ENCODE assay signal across 8 mouse cellular contexts in the genomic region with DNA sequence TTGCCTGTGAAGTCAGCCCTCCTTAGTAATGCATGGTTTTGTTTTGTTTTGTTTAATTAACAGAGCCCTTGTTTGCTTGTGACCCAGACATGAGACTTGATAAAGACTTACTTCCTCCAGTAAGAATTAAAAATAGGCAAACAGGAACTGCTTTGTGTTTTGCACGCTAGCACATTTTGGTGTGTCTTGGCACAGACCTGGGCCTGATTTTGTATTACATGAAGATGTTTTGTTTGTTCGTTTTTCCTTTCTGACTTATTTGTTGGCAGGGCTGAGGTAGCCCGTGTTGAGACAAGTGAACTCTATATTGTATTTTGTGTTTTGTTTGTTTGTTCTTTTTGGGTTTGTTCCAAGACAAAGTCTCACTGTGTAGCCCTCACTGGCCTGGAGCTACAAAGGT. TPM values are rescaled to one million over a fixed set of nuclear protein-coding genes. Genes with fewer than 3 reads are reported as not detected.
DNase-seq lines count a peak whose midpoint lies in the region; ATAC-seq and TF ChIP-seq lines count a peak whose summit lies in the region.

No protein-coding gene starts in this region.

- H3K4me3 ChIP-seq in C2C12 (ENCODE audit: insufficient read depth, poor library complexity, severe bottlenecking) (peak overlapping the region; percentile 85), G1E (ENCODE audit: low read depth, low read length) (peak overlapping the region; percentile 89)
- H3K4me3 ChIP-seq in heart, embryonic 16.5 days (ENCODE audit: low read length), result peak overlapping the region; percentile 88
- peak overlapping the region; percentile 82 for H3K4me3 ChIP-seq in lung, embryonic 16.5 days (ENCODE audit: low read length)

- no peak for ATAC-seq in G1E (ENCODE audit: extremely low read depth, insufficient number of reproducible peaks, low FRiP score, poor library complexity, severe bottlenecking)
- no peak for ATAC-seq in heart, embryonic 16.5 days (replicated peaks; ENCODE audit: extremely low read depth, insufficient read depth, low FRiP score)
- ATAC-seq in lung, embryonic 16.5 days (ENCODE audit: low read depth), result no peak

- no peak overlapping the region; the same call in 1 of the 2 replicates for H3K27ac ChIP-seq in heart, embryonic 16.5 days (ENCODE audit: low read length)
- no peak overlapping the region for H3K27ac ChIP-seq in lung, embryonic 16.5 days (ENCODE audit: low read length)

- peak overlapping the region; percentile 74 for H3K4me2 ChIP-seq in heart, embryonic 16.5 days (ENCODE audit: low read depth, low read length)
- H3K4me2 ChIP-seq in lung, embryonic 16.5 days (ENCODE audit: low read depth, low read length), result peak overlapping the region; percentile 65

- H3K79me3 ChIP-seq in C2C12 (ENCODE audit: low read depth), result peaks cover 57% of the 10 kb centered on the region

- TF ChIP-seq CTCF in C2C12 (IDR thresholded peaks at IDR 0.05; ENCODE audit: control insufficient read depth, insufficient read depth, insufficient read length) (no peak), G1E (IDR thresholded peaks at IDR 0.05; ENCODE audit: low read depth, low read length) (no peak)

- H3K4me1 ChIP-seq in G1E (ENCODE audit: insufficient read depth, low read depth, low read length), result peaks cover 33% of the 10 kb centered on the region
- peaks cover 3% of the 10 kb centered on the region for H3K4me1 ChIP-seq in heart, embryonic 16.5 days (ENCODE audit: control insufficient read depth, insufficient read depth, low read length)
- peaks cover 9% of the 10 kb centered on the region for H3K4me1 ChIP-seq in lung, embryonic 16.5 days (replicated peaks; ENCODE audit: control insufficient read depth, insufficient read depth, low read length)

- H3K79me2 ChIP-seq in C2C12 (ENCODE audit: control insufficient read depth, insufficient read depth), result peaks cover 58% of the 10 kb centered on the region

- no peak for DNase-seq in G1E (ENCODE audit: low spot score)
- no peak for DNase-seq in urinary bladder, adult 18-20 months (ENCODE audit: low spot score in 2 of 2)
- no peak for DNase-seq in layer of hippocampus, adult 18-20 months (ENCODE audit: low spot score in 2 of 2)
- no peak for DNase-seq in ovary, postnatal 10 days (ENCODE audit: low spot score)
- DNase-seq in adrenal gland, postnatal 10 days, result no peak

- no peaks in the 10 kb centered on the region for H3K27me3 ChIP-seq in C2C12 (ENCODE audit: control insufficient read depth, insufficient read depth, insufficient read length)
- 0 out of 2 replicates have a peak, but pooled peaks cover 2% of the 10 kb centered on the region for H3K27me3 ChIP-seq in G1E (ENCODE audit: insufficient read depth, low read length)
- no peaks in the 10 kb centered on the region for H3K27me3 ChIP-seq in heart, embryonic 16.5 days (ENCODE audit: control insufficient read depth, insufficient read depth, low read length)
- H3K27me3 ChIP-seq in lung, embryonic 16.5 days (ENCODE audit: control insufficient read depth, insufficient read depth, low read depth, low read length), result no peaks in the 10 kb centered on the region

- H3K9ac ChIP-seq in heart, embryonic 16.5 days (ENCODE audit: low read length), result peak overlapping the region; percentile 88
- peak overlapping the region; percentile 82 for H3K9ac ChIP-seq in lung, embryonic 16.5 days (ENCODE audit: low read length)

- H3K9me3 ChIP-seq in G1E (replicated peaks), result no peaks in the 10 kb centered on the region
- H3K9me3 ChIP-seq in heart, embryonic 16.5 days (replicated peaks; ENCODE audit: control insufficient read depth, low read length), result no peaks in the 10 kb centered on the region
- H3K9me3 ChIP-seq in lung, embryonic 16.5 days (ENCODE audit: control insufficient read depth, low read length), result no peaks in the 10 kb centered on the region

- peak overlapping the region; percentile 62 for H3ac ChIP-seq in C2C12 (ENCODE audit: control insufficient read depth, insufficient read length, low read depth)

- no peaks in the 10 kb centered on the region for H3K36me3 ChIP-seq in C2C12 (ENCODE audit: control insufficient read depth, insufficient read depth)
- peaks cover 41% of the 10 kb centered on the region for H3K36me3 ChIP-seq in G1E (replicated peaks)
- H3K36me3 ChIP-seq in heart, embryonic 16.5 days (ENCODE audit: control insufficient read depth, insufficient read depth), result no peaks in the 10 kb centered on the region
- H3K36me3 ChIP-seq in lung, embryonic 16.5 days (ENCODE audit: control insufficient read depth, insufficient read depth, low read length), result no peaks in the 10 kb centered on the region; the same call in 1 of the 2 replicates

- WGBS in heart, embryonic 16.5 days, result 40% methylated on average over 3 of the region's 3 CpGs
- 35% methylated on average over 3 of the region's 3 CpGs for WGBS in lung, embryonic 16.5 days

TF ChIP-seq in C2C12, 6 proteins besides CTCF, POLR2A, EP300 and RAD21:
- TF ChIP-seq MYOG (IDR thresholded peaks at IDR 0.05; ENCODE audit: control insufficient read depth, extremely low read depth, insufficient read length) (no peak), CEBPB (IDR thresholded peaks at IDR 0.05; ENCODE audit: low read depth) (no peak)

RNA-seq across cellular contexts. Expression of a gene that starts 0.8 kb away (rescaled TPM):
- 51.6 TPM for polyA plus RNA-seq in C2C12 (2012; fragmentation: generic; extraction: Trizol)
- total RNA-seq in G1E (2014; fragmentation: Nextera tagmentation), result 23.0 and 23.7 TPM in 2 replicates
- total RNA-seq in G1E (2017), result 29.1 and 33.8 TPM in 2 replicates
- polyA plus RNA-seq in G1E (2012), result 62.6 and 64.1 TPM in 2 replicates
- polyA plus RNA-seq in heart, embryonic 16.5 days (2015; fragmentation: Nextera tagmentation; extraction: Ambion mirVana), result 53.6 and 61.0 TPM in 2 replicates
- 78.9 and 83.6 TPM in 2 replicates for polyA plus RNA-seq in lung, embryonic 16.5 days (2015; fragmentation: Nextera tagmentation; extraction: Ambion mirVana)
- 10 to 100 TPM; 52.1 to 53.9 TPM for total RNA-seq in layer of hippocampus, adult 18-20 months (2021)
- 10 to 100 TPM; 38.4 to 45.0 TPM for total RNA-seq in adrenal gland, postnatal 10 days (2021)

RNA-seq across cellular contexts. Expression of a gene that starts 25.5 kb away (rescaled TPM):
- 0.16 TPM for polyA plus RNA-seq in C2C12 (2012; fragmentation: generic; extraction: Trizol)
- total RNA-seq in G1E (2014; fragmentation: Nextera tagmentation), result 0.68 TPM in 1 of 2 replicates, not detected in the other
- 0.06 and 0.27 TPM in 2 replicates for total RNA-seq in G1E (2017)
- 0.27 and 0.29 TPM in 2 replicates for polyA plus RNA-seq in G1E (2012)
- 0.21 and 0.30 TPM in 2 replicates for polyA plus RNA-seq in heart, embryonic 16.5 days (2015; fragmentation: Nextera tagmentation; extraction: Ambion mirVana)
- 1.5 and 1.6 TPM in 2 replicates for polyA plus RNA-seq in lung, embryonic 16.5 days (2015; fragmentation: Nextera tagmentation; extraction: Ambion mirVana)
- 10 to 100 TPM; 23.0 to 26.6 TPM for total RNA-seq in layer of hippocampus, adult 18-20 months (2021)
- under 1 TPM; 0.24 to 0.45 TPM for total RNA-seq in adrenal gland, postnatal 10 days (2021)

RNA-seq across cellular contexts. Expression of a gene that starts 29.0 kb away (rescaled TPM):
- polyA plus RNA-seq in C2C12 (2012; fragmentation: generic; extraction: Trizol), result 27.9 TPM
- total RNA-seq in G1E (2014; fragmentation: Nextera tagmentation), result 48.2 and 59.4 TPM in 2 replicates
- total RNA-seq in G1E (2017), result 89.6 and 109 TPM in 2 replicates
- 14.7 and 17.5 TPM in 2 replicates for polyA plus RNA-seq in G1E (2012)
- polyA plus RNA-seq in heart, embryonic 16.5 days (2015; fragmentation: Nextera tagmentation; extraction: Ambion mirVana), result 335 and 353 TPM in 2 replicates
- polyA plus RNA-seq in lung, embryonic 16.5 days (2015; fragmentation: Nextera tagmentation; extraction: Ambion mirVana), result 196 and 202 TPM in 2 replicates
- total RNA-seq in layer of hippocampus, adult 18-20 months (2021), result 100 to 1,000 TPM; 134 to 141 TPM
- total RNA-seq in adrenal gland, postnatal 10 days (2021), result 100 to 1,000 TPM; 347 to 385 TPM

RNA-seq across cellular contexts. Expression of a gene that starts 44.0 kb away (rescaled TPM):
- 0.05 TPM for polyA plus RNA-seq in C2C12 (2012; fragmentation: generic; extraction: Trizol)
- total RNA-seq in G1E (2014; fragmentation: Nextera tagmentation), result not detected in 2 replicates
- not detected in 2 replicates for total RNA-seq in G1E (2017)
- not detected in 2 replicates for polyA plus RNA-seq in G1E (2012)
- polyA plus RNA-seq in heart, embryonic 16.5 days (2015; fragmentation: Nextera tagmentation; extraction: Ambion mirVana), result 1.3 and 2.3 TPM in 2 replicates
- polyA plus RNA-seq in lung, embryonic 16.5 days (2015; fragmentation: Nextera tagmentation; extraction: Ambion mirVana), result 0.62 and 0.73 TPM in 2 replicates
- 1 to 10 TPM in 1 of 2 experiments, under 1 TPM in 1; 0.38 to 1.8 TPM for total RNA-seq in layer of hippocampus, adult 18-20 months (2021)
- total RNA-seq in adrenal gland, postnatal 10 days (2021), result under 1 TPM in 1 of 2 experiments, not detected in 1; 0.18 TPM
